Mouse (Mus musculus): ENCODE measurements at regions not wholly inside any gene's neighbourhood (a gene's known extent, or its start where the extent isn't known, plus 50 kb on each side); places are given as distances from the start of the nearest gene placed in this dataset.
"Not testable (repeated sequence)": the region's sequence is repeated elsewhere in the genome, so short reads cannot be mapped to it uniquely, and the experiment has no call there.

GRCm38 (mm10) chr8:90058631-90059166, 289.4 kb downstream of the Tox3 start:
- DNase-seq (ENCODE audit: low read depth, low spot score), result no peak

- DNase-seq (ENCODE audit: low read depth, low spot score), result no peak
Observed at GRCm38 (mm10) chr8:90056331-90056730, 291.8 kb downstream of the Tox3 start.

DNA sequence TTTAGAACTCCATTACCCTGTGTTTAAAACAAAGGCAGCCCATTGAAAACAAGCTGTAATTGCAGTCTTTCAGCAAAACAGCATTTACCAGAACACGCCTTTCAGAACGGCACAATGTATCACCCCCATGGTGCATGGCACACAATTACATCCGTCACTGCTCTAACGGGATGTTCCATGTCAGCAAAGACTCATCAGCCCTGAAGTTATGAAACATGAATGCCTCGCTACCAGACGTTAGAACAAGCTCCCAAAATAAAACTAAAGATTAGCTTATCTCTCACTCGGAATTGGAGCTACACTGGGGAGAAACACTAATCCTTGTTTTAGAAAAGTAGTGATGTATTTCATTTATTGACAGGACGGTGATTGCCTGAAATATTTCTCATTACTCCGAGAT, 301.4 kb downstream of the Tox3 start:
- no peak for DNase-seq (ENCODE audit: low read depth, low spot score)

DNA sequence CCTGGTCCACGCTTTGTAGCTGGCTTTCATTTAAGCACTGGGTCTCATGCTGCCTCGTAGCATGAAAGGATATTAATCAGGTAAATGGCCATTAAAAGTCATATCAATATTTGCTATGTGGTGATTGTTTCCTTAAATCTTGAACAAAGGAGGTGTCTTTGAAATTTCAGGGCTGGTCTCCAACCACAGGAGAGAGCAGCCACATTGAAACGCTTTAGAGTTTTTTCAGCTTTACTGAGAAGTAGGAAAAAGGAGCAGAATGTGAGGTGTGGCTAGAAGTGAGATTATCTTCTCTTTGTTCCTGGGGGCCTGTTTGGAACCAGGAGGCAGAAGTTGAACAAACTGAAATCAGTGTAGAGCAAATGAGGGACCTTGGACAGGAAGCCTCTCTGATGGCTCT, 311.7 kb downstream of the Tox3 start:
- DNase-seq (ENCODE audit: low read depth, low spot score), result no peak

DNA sequence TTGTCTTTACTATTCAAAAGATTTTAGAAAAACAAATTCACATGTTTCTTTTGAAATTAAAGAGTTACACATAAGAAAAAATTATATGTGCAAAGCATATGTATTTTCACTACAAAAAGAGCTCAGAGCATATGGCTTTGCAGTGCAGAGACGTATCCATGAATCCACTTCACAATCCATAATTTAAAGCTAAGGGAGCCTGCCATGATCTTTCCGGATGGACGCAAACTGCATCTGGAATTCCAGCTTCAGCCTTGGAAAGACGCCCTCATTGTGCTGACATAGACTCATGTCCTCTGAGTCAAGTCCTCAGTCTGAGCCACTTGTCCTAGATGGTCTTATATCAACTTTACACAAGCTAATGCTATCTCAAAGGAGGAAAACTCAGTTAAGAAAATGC, 315.6 kb downstream of the Tox3 start:
- no peak for DNase-seq (ENCODE audit: low read depth, low spot score)

- no peak for DNase-seq (ENCODE audit: low read depth, low spot score)
Observed at GRCm38 (mm10) chr8:90031220-90031619, 316.9 kb downstream of the Tox3 start.

DNA sequence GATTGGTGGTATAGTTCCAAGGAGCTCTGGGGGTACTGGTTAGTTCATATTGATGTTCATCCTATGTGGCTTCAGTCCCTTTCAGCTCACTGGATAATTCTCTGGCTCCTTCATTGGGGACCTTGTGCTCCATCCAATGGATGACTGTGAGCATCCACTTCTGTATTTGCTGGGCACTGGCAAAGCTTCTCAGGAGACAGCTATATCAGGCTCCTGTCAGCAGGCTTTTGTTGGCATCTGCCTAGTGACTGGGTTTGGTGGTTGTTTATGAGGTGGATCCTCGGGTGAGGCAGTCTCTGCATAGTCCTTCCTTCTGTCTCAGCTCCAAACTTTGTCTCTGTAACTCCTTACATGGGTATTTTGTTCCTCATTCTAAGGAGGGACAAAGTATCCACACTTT, 330.2 kb downstream of the Tox3 start:
- not testable (repeated sequence) for DNase-seq (ENCODE audit: low read depth, low spot score)

DNA sequence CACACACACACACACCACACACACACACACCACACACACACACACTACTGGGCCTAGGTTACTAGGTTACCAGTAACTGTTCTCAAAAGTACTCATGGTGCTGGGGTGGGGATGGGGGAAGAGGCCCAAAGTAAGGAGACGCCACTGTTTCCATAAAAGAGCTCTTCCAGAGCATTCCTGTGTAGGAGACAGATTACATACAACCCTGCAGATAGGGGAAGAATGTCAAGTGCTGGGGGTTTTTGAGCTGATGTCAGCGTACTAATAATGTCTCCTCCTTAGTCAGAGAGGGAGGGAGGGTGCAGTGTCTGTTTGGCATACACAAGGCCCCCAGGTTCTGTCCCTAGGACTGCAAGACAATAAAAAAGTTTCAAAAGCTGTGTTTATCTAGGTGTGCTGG, 334.4 kb downstream of the Tox3 start:
- no peak for DNase-seq (ENCODE audit: low read depth, low spot score)

DNA sequence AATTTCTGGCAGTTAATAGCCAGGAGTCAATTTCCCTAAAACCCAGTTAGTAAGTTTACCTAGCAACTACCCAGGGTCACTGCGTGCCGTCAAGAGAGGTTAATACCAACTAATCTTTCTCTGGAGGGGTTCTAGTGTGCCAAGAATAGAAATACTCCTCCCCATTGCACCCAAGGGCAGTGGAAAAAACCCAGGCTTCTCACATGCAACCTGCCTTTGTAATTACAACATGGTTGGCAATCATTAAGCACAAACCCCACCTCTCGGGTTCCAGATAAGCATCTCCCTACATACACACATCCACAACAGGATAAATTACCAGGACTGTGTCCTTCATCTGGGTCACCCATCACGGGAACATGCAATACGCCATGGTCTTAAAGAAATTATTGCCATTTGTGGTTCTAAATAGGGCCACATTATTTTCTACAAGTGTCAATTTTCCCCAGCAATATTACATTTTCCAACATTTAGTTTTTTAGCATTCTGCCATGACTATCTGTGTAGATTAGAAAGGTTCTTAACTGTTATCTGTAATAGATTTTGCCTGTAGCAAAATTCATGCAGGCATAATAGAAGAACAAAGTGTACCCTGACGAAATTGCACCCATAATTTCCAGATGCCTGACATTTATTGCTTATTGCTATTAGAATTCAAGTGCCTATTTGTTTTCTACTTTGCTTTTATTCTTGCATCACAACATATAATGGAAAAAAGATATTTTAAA, 336.3 kb downstream of the Tox3 start:
- DNase-seq (ENCODE audit: low read depth, low spot score), result no peak

GRCm38 (mm10) chr8:90009431-90009830, 338.7 kb downstream of the Tox3 start:
- DNase-seq (ENCODE audit: low read depth, low spot score), result no peak

DNA sequence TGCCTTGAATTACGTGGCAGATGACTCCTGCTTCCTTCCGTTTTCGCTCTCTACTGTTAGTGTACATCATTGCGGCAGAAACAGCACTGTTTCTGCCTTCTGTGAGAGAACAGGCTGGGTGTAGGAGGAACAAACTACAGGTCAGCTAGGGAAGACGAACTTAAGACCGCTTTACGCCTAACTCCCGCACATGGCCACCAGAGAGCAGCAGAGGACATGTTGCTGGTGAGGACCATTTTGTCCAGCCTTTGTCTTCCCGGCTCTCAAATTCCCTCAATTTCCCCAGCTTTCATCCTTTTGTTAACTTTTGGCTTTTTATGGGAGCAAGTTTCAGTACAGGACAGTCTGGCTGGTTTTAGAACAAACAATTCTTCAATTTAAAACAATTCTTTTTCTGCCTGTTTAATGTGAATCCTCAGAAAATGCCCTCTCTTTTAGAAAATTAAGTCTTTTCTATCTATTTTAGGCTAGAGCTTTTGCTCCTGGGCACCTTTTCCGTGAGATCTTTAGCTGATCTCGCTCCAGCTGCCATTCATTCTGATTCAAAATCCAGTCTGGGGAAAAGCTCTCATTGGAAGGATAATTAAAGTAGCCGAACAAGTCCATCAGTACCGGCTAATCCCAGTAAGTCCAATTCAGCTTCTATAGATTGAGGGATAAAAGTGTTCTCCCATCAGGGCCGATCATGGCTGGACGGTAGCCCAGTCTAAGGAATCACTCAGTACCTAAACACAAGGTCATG, 347.1 kb downstream of the Tox3 start:
- peak; percentile 73 for DNase-seq (ENCODE audit: low read depth, low spot score)

- no peak for DNase-seq (ENCODE audit: low read depth, low spot score)
Observed at GRCm38 (mm10) chr8:89993743-89994142, 354.4 kb downstream of the Tox3 start.

- no peak for DNase-seq (ENCODE audit: low read depth, low spot score)
Observed at GRCm38 (mm10) chr8:89983859-89984258, 364.3 kb downstream of the Tox3 start.

DNA sequence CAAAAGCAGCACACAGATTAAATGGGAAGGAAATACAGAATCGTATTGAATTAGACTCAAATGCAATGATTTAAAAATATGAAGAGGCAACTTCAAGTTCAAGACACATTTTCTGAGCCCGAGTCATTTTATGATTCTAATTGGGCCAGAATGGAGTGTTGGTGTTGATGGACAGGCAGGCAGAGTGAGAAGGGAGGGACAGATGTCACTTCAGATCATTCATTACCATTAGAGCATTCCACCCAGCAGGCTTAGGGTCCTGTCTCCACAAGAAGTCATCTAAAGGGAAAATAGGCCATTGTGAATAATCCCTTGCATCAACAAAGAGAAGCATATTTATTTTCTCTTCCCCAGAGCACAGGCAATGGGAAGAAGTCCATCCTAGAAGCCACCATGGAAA, 365.6 kb downstream of the Tox3 start:
- DNase-seq (ENCODE audit: low read depth, low spot score), result no peak

GRCm38 (mm10) chr8:89981320-89981719, 366.8 kb downstream of the Tox3 start:
- DNase-seq (ENCODE audit: low read depth, low spot score), result no peak

- no peak for DNase-seq (ENCODE audit: low read depth, low spot score)
Observed at GRCm38 (mm10) chr8:89980441-89980840, 367.7 kb downstream of the Tox3 start.

GRCm38 (mm10) chr8:89962799-89963198, 385.3 kb downstream of the Tox3 start:
- DNase-seq (ENCODE audit: low read depth, low spot score), result no peak

- DNase-seq (ENCODE audit: low read depth, low spot score), result no peak
Observed at GRCm38 (mm10) chr8:89957486-89957885, 390.7 kb downstream of the Tox3 start.

DNA sequence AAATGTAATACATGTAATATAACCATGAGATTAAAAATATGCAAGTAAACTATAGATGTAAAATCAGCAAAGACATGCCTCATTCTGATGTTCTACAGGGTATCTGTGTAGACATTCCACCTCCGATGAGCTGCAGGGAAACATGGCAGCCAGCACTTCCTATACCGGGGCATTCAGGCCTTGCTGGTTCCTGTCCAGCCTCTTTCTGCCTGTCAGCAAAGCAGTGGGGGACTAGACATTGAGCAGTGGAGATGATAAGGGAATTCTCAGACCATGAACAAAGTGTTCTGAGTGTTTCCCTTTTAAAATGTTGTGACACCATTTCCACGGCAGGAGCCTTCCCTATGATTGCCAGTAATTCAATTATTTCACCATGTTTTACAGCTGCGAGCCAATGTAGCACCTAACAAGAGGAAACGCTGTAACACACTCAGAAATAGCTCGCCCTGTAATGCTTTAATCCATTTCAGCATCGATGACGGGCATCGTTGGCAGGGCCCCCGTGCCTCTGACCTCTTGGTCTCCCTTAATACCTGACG, 391.6 kb downstream of the Tox3 start:
- no peak for DNase-seq (ENCODE audit: low read depth, low spot score)

GRCm38 (mm10) chr8:89938836-89939235, 409.3 kb downstream of the Tox3 start:
- no peak for DNase-seq (ENCODE audit: low read depth, low spot score)

GRCm38 (mm10) chr8:89934521-89934920, 413.6 kb downstream of the Tox3 start:
- DNase-seq (ENCODE audit: low read depth, low spot score), result no peak

GRCm38 (mm10) chr8:89926666-89927232, 421.4 kb downstream of the Tox3 start:
- DNase-seq (ENCODE audit: low read depth, low spot score), result no peak
